Mouse (Mus musculus) cerebellum, adult 2 months (tissue): ENCODE data around the gene Tgfbr3.

ENCODE experiments used
- CTCF ChIP-seq: fragments of 200-500 bp; IDR thresholded peaks from 2 replicates; pipeline ENCODE4 v1.5.1; 2011; ENCODE audit warnings: low read depth, mild to moderate bottlenecking, control low read depth, low read length, moderate library complexity, borderline replicate concordance; ENCODE audit not compliant: insufficient read depth
- POLR2A ChIP-seq: fragments of 200-500 bp; IDR thresholded peaks from 2 replicates; pipeline ENCODE4 v1.6.1; 2011; ENCODE audit warnings: low read length, control low read depth, borderline replicate concordance; ENCODE audit not compliant: insufficient read depth

- no peak for TF ChIP-seq POLR2A
- no peak for TF ChIP-seq CTCF
Observed at GRCm38 (mm10) chr5:107176196-107176595, 113.2 kb downstream of the Tgfbr3 start.
